Mouse (Mus musculus): ENCODE data around the gene Ece2. TPM values are rescaled to one million over a fixed set of nuclear protein-coding genes. Genes with fewer than 3 reads are reported as not detected.
"Not testable (repeated sequence)": the region's sequence is repeated elsewhere in the genome, so short reads cannot be mapped to it uniquely, and the experiment has no call there.

Ece2 gene
- total RNA-seq, 4 experiments from 2014 or later, result 31.2 to 43.5 (median 34.1) TPM

DNA sequence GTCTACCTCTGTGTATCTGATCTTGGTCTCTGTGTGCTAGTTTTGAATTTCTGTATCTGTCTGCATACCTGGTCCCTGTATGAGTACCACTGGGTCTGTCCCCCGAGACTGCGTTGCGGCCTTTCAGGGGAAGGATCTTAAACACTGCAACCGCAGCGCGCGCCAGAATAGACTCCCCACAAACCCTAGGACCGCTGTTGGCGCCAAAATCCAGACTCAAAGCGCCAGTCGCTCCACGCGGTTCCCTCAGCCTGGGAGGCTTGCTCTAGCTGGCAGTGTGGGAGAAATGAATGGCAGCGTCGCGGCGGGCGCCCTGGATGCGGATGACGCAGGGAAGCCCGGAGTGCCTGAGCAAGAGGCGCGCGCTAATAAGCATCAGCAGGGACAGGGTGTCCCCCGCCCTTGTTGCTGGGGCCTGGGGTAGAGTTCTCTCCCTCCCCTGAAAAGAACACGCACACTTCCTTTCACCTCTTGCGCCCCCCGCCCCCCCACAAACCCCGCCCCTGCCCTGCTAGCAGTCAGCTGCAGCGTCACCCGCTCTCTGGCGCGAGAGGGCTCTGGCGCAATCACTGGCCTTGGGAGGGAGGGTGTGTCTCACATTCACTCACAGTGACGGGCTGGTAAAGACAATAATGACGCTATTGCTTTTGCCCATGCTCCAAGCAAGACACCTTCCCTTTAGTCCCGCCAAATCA is 7.5 kb upstream of the Ece2 start:
- peak in 1 of 2 experiments; percentile 56 for DNase-seq (ENCODE audit: low spot score in 2 of 2)

DNA sequence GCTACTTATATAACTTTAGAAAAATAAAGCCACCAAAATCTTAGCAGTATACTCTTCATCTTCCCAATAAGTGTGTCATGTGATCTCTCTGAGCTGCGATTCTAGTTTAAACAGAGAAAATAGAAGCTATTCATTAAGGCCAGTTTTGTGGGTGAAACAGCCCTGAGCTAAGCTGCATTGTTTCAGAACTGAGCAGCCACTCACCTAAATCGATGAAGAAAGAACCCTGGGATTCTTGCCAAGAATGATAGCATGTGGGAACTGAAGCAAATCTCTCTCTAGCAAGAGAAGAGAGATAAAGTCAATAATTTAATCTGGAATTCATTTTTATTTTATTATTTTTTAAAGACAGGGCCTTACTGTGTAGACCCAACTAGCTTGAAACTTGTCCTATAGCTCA is 6.4 kb upstream of the Ece2 start:
- DNase-seq (ENCODE audit: low spot score in 2 of 2), result no peak

DNA sequence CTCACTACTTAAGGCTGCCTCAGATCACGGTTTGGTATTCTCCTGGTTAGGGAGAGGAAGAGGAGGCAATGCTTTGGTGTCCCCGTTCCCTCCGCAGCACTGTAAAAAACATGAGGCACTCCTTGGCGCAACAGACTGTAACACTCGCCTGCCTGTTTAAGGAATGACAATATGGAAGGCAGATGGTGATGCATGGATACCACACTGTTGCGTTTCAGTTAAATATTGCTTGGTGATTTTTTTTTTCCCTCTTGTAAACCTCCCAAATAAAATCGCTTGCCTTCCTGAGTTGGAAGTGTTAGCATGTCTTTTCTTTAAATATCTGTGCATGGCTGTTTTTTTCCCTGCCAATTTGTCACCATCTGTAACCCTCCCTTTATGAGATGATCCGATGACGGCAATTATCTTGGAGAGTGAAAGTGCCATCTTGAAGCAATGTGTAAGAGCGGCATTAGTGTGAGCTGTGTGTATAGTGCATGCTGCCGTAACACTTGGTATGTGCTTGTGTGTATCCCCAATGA is 697 bp upstream of the Ece2 start:
- peak in 1 of 2 experiments; percentile 42 for DNase-seq (ENCODE audit: low spot score in 2 of 2)

DNA sequence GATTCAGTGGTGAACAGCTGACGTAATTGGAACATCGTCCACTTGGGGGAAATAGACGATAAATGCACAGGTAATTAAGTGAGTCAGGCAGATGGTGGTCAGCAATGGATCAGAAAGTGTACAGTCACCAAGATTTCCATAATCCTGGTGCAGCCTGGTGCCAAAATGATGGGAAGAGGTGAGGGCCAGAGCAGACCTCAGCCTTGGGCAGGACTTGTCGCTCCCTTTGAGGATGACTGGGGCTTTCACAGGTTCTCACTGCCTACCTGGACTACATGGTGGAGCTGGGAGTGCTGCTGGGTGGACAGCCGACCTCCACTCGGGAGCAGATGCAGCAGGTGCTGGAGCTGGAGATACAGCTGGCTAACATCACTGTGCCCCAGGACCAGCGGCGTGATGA is 7.8 kb downstream of the Ece2 start:
- DNase-seq (ENCODE audit: low spot score in 2 of 2), result no peak

DNA sequence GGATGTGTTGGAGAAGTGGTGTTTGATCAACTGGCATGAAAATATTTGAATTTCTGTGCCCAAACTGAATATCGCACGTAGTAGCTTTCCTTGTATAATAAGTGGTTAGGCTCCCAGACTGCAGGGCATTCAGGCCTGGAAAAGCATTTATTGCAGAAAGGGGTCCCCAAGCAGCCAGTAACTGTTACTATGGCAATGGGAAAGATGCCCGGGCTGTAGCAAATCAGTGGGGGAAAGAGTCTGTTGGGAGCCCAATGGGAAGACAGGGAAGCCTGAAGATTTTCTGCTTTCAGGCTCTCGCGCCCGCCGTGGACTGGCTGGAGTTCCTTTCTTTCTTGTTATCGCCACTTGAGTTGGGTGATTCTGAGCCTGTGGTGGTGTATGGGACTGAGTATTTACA is 8.7 kb downstream of the Ece2 start:
- DNase-seq (ENCODE audit: low spot score in 2 of 2), result peak in 1 of 2 experiments; percentile 48

DNA sequence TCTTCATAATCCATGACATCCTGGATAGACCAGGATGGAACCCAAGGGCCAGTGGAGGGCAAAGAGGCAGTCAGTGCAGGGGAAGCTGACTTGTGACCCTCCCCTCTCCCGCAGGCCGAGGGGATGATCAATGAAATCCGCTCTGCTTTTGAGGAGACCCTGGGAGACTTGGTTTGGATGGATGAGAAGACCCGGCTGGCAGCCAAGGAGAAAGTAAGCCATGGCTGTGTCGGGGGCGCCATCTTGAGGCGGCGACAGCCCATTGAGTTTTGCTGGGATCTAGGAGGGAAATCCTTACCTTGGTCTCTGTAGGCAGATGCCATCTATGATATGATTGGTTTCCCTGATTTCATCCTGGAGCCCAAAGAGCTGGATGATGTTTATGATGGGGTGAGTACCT is 12.5 kb downstream of the Ece2 start:
- DNase-seq (ENCODE audit: low spot score in 2 of 2), result peak in 1 of 2 experiments; percentile 75

DNA sequence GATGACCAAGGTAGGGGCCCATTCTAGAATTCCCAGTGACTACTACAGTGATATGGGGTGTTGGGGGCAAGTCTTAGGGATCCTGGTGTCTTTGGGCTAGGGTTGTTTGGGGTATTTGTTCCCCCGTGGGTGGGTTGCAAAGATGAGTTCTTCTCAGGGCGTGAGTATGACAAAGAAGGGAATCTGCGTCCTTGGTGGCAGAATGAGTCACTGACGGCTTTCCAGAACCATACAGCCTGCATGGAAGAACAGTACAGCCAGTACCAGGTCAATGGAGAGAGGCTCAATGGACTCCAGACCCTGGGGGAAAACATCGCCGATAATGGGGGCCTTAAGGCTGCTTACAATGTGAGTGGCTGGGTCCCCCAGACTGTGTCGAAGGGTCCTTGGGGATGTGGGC is 14.3 kb downstream of the Ece2 start:
- no peak for DNase-seq (ENCODE audit: low spot score in 2 of 2)

DNA sequence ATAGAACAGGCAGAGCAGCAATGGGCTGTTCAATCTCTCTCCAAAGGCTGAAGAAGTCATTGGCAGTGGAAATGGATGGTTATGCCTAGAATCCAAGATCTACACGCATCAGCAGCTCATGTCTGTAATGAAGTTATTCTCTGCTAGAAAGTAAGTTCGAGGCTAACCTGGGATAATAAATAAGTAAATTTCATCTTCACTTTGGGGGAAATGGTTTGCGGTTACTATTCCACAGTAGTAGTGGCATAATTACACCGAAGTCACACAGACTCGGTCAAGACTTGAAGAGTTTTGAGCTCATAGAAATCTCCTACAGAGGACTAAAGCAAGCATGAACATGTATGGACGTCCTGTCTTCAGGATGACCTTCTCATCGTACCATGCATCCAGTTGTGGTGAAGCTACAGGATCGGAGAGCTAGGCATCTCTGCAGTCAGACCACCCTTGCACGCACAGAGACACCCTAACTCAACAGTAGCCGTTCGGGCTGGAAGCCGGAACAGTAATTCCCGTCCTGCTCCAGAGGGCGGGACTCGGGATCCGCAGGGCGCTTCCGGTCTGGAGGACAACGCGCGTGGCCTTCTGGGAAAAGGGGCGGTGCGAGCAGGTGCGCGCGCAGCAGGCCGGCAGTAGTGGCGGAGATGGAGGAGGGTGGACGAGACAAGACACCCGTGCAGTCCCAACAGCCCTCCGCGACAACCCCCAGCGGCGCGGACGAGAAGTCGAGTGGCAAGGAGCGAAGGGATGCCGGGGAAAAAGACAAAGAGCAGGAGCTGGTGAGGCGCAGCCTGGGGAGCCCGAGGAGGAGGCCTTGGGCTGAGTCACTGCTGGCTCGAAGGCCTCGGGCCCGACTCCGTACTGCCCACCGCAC is 21.7 kb downstream of the Ece2 start, which contains the start of gene Psmd2:
Psmd2 (plus strand) TSS at position 577 of the 871 bp plus-strand sequence.
- peak; percentile 91 to 95 for DNase-seq (ENCODE audit: low spot score in 2 of 2)

DNA sequence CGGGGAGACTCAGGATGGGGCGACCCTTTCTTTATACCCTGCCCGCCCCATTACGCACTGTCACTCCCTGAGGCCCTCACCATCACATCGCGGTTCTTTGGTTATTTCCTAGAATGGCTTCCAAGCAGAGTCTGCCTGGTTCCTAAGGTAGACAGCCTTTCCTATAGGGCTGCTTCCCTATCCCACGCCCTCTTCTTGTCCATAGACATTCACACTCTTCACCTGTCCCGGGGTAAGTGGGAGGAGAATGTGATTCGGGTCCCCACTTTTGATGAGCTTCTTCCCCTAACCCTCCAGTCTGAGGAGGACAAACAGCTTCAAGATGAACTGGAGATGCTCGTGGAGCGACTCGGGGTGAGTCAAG is 22.3 kb downstream of the Ece2 start:
- no peak for DNase-seq (ENCODE audit: low spot score in 2 of 2)

DNA sequence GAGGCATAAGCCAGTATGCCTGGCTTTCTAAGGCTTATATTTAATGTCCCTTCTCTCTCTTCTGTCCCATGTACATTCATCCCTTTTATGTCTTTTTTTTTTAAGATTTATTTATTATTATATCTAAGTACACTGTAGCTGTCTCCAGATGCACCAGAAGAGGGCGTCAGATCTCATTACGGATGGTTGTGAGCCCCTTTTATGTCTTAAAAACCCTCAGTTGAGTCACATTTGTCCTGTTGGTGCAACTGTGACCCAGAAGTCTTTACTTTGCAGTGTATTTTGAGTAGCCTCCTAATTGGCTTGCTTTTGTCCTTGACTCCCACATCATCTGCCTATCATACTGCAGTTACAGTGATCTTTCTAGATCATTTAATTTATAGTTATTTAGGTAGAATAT is 23.7 kb downstream of the Ece2 start:
- DNase-seq (ENCODE audit: low spot score in 2 of 2), result no peak

DNA sequence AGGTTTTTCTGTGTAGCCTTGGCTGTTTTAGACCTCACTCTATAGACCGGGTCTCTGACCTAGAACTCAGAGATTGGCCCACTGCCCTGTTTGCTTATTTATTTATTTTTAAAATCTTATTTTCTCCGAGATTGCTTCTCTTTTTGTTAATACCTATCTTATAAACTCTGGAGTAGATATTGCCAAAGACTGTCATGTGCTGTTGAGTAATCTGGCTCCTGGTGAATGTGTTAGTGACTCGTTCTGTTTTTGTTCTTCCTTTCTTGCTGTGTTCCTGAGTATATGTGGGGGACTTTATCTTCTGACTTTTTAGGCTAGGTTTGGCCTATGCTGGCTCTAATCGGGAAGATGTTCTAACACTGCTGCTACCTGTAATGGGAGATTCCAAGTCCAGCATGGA is 28.0 kb downstream of the Ece2 start:
- no peak for DNase-seq (ENCODE audit: low spot score in 2 of 2)

DNA sequence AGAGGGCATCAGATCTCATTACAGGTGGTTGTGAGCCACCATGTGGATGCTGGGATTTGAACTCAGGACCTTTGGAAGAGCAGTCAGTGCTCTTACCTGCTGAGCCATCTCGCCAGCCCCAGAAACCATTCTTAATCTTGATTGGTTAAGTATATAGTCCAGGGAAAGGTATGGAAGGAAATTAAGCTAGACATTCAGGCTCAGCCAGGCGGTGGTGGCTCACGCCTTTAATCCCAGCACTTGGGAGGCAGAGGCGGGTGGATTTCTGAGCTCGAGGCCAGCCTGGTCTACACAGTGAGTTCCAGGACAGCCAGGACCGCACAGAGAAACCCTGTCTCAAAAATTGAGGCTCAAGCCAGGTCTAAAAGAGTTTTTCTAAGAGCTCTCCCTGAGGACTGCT is 38.4 kb downstream of the Ece2 start, which contains the start of gene Eif4g1:
Eif4g1 (plus strand) TSS at position 301 of the 400 bp plus-strand sequence.
- DNase-seq (ENCODE audit: low spot score in 2 of 2), result not testable (repeated sequence)

DNA sequence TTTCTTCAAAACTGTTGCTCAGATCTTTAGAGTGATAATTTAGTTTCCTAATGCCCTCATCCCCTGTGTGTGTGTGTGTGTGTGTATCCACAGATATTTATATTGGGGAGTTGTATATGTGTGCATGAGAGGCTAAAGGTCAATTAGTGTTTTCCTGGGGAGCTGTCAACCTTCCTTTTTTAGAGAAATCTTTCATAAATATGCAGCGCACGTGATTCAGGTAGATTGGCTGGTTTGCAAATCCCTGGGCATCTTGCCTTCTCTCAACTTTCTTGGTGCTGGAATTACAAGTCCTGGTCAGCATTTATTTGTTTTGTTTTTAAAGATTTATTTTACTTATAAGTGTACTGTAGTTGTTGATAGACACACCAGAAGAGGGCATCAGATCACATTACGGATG is 40.7 kb downstream of the Ece2 start:
- DNase-seq (ENCODE audit: low spot score in 2 of 2), result no peak

DNA sequence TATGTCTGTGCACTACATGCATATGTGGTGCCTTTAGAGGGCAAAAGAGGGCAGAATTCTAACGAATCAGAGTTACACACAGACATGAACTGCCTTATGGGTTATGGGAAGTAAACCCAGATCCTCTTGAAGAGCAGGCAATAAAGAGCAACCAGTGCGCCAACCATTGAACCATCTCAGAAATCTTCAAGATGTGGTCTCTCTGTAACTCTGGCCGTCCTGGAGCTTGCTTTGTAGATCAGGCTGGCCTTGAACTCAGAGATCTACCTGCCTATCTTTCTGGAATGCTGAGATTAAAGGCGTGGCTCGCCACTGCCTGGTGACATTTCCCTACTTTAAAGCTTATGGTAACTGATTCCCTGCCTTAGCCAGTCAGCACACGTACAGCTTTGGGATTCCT is 42.3 kb downstream of the Ece2 start:
- no peak for DNase-seq (ENCODE audit: low spot score in 2 of 2)

DNA sequence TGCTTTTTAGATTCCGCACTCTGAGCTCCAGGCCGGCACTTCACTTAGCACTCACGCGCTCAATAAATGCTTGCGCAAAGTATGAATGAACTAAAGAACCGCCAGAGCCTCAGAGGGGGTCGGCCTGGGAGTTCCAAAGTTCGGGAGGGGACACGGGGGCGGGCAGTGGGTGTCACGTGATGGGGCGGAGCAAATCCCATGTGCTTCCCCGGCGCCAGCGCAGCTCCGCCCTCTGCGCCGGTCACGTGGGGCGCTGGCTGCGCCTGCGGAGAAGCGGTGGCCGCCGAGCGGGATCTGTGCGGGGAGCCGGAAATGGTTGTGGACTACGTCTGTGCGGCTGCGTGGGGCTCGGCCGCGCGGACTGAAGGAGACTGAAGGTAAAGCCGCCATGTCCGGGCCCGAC is 42.9 kb downstream of the Ece2 start:
- DNase-seq (ENCODE audit: low spot score in 2 of 2), result peak; percentile 93 to 94

DNA sequence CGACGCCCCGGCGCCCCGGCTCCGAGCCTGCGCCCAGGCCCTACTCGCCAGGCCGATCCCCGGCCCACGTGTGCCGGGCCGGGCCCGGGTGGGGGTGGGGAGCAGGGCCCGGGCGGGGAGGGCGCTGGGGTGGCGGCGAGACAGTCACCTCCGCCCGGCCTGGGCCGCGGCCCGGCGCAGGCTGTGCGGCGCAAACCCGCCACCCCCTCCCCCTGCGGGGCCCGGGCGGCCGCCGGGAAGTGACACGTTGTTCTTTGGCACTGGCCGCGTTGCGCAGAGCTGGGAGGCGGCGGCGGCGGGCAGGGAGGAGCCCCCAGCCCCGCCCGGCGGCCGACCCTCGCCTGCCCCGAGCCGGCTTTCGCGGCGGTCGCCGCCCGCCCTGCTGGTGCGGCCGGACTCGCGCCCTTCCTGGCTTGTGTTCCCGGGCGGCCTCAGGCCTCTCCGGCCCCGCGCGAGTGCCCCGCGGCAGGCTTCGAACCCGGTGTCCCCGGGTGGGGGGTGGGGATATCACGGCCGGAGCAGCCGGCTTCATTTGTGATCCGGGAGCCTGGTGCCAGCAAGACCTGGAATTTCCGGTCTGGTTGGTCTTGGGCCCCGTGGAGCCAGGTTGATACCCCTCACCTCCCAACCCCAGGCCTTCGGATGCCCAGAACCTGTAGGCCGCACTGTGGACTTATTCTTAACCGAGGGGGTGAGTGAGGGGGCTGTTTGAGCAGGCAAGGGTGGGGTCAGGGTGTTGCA is 43.5 kb downstream of the Ece2 start:
- peak in 1 of 2 experiments; percentile 19 for DNase-seq (ENCODE audit: low spot score in 2 of 2)

DNA sequence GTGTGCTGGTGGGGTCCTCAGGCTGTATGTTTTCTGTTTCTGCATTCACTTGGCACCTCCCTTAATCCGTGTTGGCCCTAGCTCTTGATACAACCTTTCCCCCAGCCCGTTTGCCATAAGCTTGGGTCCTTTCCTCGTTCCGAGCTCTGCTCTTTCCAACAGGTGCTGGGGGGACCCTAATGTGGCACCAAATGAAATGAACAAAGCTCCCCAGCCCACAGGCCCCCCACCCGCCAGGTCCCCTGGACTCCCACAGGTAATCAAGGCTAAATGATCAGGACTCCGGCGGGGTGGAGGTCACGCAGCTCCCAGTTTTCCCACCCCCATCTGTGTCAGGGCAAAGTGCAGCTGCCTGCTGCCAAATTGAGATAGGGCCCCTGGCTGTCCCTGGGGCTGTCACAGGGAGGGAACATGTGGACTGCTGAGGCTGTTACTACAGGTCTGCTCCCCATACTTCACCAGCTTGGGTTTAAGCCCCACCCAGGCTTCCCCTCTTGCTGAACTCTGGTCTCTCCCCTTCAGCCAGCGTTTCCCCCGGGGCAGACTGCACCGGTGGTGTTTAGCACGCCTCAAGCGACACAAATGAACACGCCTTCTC is 44.2 kb downstream of the Ece2 start:
- no peak for DNase-seq (ENCODE audit: low spot score in 2 of 2)

DNA sequence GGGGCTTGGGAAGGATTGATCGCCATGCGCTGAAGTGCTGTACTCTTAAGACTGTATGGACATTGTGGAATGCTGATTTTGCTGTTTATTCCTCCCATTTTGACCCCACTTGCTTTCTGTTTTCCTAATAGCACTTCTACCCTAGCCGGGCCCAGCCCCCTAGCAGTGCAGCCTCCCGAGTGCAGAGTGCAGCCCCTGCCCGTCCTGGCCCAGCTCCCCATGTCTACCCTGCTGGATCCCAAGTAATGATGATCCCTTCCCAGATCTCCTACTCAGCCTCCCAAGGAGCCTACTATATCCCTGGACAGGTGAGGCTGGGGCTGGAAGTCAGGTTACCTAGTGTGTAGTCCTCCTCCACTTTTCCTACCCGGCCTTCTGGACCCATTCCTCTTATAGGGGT is 45.6 kb downstream of the Ece2 start:
- DNase-seq (ENCODE audit: low spot score in 2 of 2), result no peak

DNA sequence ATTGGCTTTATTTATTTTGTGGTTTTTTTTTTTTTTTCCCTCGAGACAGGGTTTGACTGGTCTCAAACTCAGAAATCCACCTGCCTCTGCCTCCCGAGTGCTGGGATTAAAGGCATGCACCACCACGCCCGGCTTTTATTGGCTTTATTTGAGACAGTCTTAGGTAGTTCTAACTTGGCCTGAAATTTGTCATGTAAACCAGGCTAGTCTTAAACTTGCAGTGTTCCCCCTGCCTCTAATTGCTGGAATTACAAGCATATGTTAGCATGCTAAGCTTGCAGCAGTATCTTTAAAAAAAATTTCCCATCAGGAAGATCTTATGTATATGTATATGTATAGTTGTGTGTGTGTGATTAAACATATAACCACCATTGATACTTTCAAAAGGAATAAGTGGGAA is 47.1 kb downstream of the Ece2 start:
- DNase-seq (ENCODE audit: low spot score in 2 of 2), result no peak

DNA sequence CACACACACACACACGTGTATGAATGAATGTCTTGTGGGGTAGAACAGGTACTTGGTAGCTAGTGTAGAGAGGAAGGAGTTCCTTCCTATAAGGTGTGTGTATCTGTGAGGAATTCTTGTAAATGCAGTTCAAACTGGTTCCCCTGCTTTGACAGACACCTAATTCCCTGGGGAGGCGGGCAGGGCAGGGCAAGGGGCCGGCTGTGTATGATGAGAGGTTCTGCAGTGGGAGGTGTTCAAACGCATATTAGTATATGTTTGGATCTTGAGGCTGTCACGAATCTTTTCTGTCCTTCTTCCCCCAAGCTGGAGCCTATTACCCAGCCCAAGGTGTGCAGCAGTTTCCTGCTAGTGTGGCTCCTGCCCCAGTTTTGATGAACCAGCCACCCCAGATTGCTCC is 47.8 kb downstream of the Ece2 start:
- DNase-seq (ENCODE audit: low spot score in 2 of 2), result no peak

DNA sequence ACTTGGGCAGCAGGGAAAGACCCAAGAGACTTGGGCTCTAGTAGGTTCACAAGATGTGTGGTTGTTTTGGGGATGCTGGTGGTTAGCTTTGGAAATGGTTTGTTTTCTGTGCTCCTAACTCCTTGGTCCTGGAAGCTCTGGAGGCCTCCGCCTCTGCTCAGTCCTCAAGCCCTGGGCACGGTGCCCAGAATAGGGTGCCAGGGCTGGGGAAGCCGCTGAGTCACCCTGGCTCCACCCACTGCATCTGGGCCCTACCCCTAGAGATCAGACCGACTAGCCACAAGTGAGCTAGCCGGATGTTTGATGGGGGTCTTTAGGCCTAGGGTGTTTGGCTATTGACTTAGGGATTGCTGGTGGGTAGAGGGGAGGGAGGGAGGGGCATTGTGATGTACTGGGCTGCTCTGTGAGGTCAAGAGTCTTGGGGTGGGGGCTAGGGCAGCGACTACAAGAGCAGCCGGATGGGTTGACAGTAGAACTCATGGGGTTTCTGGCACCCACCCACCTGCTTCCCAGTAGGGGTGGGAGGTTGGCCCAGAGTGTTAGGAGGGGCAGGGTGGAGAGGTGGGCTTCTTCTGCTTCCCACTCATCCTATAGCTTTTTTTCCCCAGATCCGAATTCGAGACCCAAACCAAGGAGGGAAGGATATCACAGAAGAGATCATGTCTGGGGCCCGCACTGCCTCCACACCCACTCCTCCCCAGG is 48.5 kb downstream of the Ece2 start:
- DNase-seq (ENCODE audit: low spot score in 2 of 2), result peak; percentile 75 to 77
